Comparison of ENCODE assay signal across 9 mouse cellular contexts in the genomic region with DNA sequence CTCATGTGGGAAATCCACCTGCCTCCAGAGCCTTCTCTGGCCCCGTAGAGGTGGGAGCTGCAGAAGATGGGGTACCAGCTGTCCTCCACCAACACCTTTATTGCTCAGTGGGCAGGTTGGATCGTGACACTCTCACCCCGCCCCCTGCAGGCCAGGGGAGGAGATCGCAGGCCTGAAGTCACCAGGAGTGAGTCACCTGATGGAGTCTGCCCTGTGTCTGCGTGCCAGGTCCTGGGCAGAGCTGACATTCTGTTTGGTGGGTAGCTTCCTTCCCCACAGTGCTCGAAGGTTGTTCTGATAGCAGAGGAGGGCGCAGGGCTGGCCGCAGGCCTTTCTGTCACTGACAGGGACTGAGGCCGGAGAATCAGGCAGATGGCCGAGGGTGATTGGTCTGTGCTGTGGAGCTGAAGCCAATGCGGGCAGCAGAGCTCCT. TPM values are rescaled to one million over a fixed set of nuclear protein-coding genes. Genes with fewer than 3 reads are reported as not detected.
DNase-seq lines count a peak whose midpoint lies in the region; ATAC-seq and TF ChIP-seq lines count a peak whose summit lies in the region.
"Had no signal": no experiment of that assay in that cellular context is flagged by ENCODE, and none has a peak within 500 bp of the region (broad histone marks: within the 10 kb centered on the region; RNA-seq: fewer than 3 reads in every experiment).

No protein-coding gene starts in this region.

- no peaks in the 10 kb centered on the region for H3K36me3 ChIP-seq in hindbrain, postnatal 0 days (ENCODE audit: insufficient read depth, low read length)
- no peaks in the 10 kb centered on the region for H3K36me3 ChIP-seq in liver, adult 2 months (ENCODE audit: control insufficient read depth, insufficient read depth, low read length)
- H3K36me3 ChIP-seq in small intestine, adult 2 months (ENCODE audit: control insufficient read depth, insufficient read depth, low read length): no peaks in the 10 kb centered on the region
- H3K36me3 ChIP-seq: heart, embryonic 13.5 days had no signal

- no peak overlapping the region for H3K4me3 ChIP-seq in hindbrain, postnatal 0 days (ENCODE audit: low read length)
- H3K4me3 ChIP-seq in liver, adult 2 months (ENCODE audit: insufficient read depth, low read depth, low read length): no peak overlapping the region
- no peak overlapping the region for H3K4me3 ChIP-seq in small intestine, adult 2 months (ENCODE audit: low read depth, low read length)
- H3K4me3 ChIP-seq: heart, embryonic 13.5 days had no signal

- H3K9me3 ChIP-seq in hindbrain, postnatal 0 days (ENCODE audit: low read length): no peaks in the 10 kb centered on the region
- H3K9me3 ChIP-seq: heart, embryonic 13.5 days had no signal

- no peaks in the 10 kb centered on the region for H3K79me2 ChIP-seq in liver, adult 2 months (ENCODE audit: control insufficient read depth, insufficient read depth, low read length)

- no peak overlapping the region for H3K4me2 ChIP-seq in hindbrain, postnatal 0 days (ENCODE audit: low read depth, low read length)
- H3K4me2 ChIP-seq: heart, embryonic 13.5 days had no signal

- H3K9ac ChIP-seq in hindbrain, postnatal 0 days (replicated peaks; ENCODE audit: low read length): no peak overlapping the region
- no peak overlapping the region for H3K9ac ChIP-seq in liver, adult 2 months (ENCODE audit: low read depth, low read length)
- H3K9ac ChIP-seq: heart, embryonic 13.5 days had no signal

- no peak for TF ChIP-seq POLR2A in liver, adult 2 months (IDR thresholded peaks at IDR 0.05; ENCODE audit: extremely low read depth, insufficient read depth, low read length)
- peak; percentile 30; the same call in 1 of the 2 replicates for TF ChIP-seq POLR2A in small intestine, adult 2 months (IDR thresholded peaks at IDR 0.05; ENCODE audit: low read depth, low read length)

- TF ChIP-seq CTCF in hindbrain, postnatal 0 days (IDR thresholded peaks at IDR 0.05; ENCODE audit: low read depth): peak; percentile 78
- TF ChIP-seq CTCF in liver, adult 2 months (IDR thresholded peaks at IDR 0.05; ENCODE audit: low read depth, low read length): peak; percentile 86
- peak; percentile 71 for TF ChIP-seq CTCF in small intestine, adult 2 months (IDR thresholded peaks at IDR 0.05; ENCODE audit: extremely low read depth, insufficient read length, insufficient replicate concordance, low read depth, low read length)

- ATAC-seq in hindbrain, postnatal 0 days: peak; percentile 48
- no peak for ATAC-seq in megakaryocyte, adult 5-6 weeks (ENCODE audit: poor library complexity, severe bottlenecking)

- H3K27me3 ChIP-seq in hindbrain, postnatal 0 days (ENCODE audit: insufficient read depth, low read length): no peaks in the 10 kb centered on the region
- H3K27me3 ChIP-seq in liver, adult 2 months (ENCODE audit: control insufficient read depth, insufficient read depth, low read length): no peaks in the 10 kb centered on the region
- no peaks in the 10 kb centered on the region for H3K27me3 ChIP-seq in small intestine, adult 2 months (ENCODE audit: control insufficient read depth, insufficient read depth, low read length)

- peaks cover 15% of the 10 kb centered on the region for H3K4me1 ChIP-seq in hindbrain, postnatal 0 days (ENCODE audit: insufficient read depth, low read length)
- H3K4me1 ChIP-seq in liver, adult 2 months (ENCODE audit: control insufficient read depth, insufficient read depth, low read length): no peaks in the 10 kb centered on the region
- H3K4me1 ChIP-seq in small intestine, adult 2 months (ENCODE audit: control insufficient read depth, insufficient read depth, insufficient read length, low read length): no peaks in the 10 kb centered on the region; the same call in 1 of the 2 replicates
- H3K4me1 ChIP-seq: heart, embryonic 13.5 days had no signal

- WGBS in hindbrain, postnatal 0 days: 42% methylated on average over 11 of the region's 11 CpGs
- WGBS in liver, adult 2 months: 44% methylated on average over 11 of the region's 11 CpGs
- 43% methylated on average over 11 of the region's 11 CpGs for WGBS in small intestine, adult 2 months

- H3K27ac ChIP-seq in hindbrain, postnatal 0 days: peak overlapping the region; percentile 42; the same call in 1 of the 2 replicates
- H3K27ac ChIP-seq in liver, adult 2 months (replicated peaks; ENCODE audit: insufficient read depth, low read depth, low read length): no peak overlapping the region
- no peak overlapping the region for H3K27ac ChIP-seq in small intestine, adult 2 months (ENCODE audit: insufficient read depth, low read depth, low read length)
- H3K27ac ChIP-seq: heart, embryonic 13.5 days had no signal

- DNase-seq in ovary, postnatal 14 days (ENCODE audit: low spot score): peak; percentile 56
- DNase-seq in ovary, postnatal 10 days (ENCODE audit: low spot score): no peak
- peak; percentile 89 for DNase-seq in ZHBTc4 (ENCODE audit: low read depth, low spot score)
- peak; percentile 97 for DNase-seq in cerebellum, postnatal 36 days
- DNase-seq in hindbrain, postnatal 0 days (ENCODE audit: low spot score): peak; percentile 68
- peak; percentile 25 for DNase-seq in liver, adult 2 months (ENCODE audit: extremely low read depth, low read depth, low spot score)

RNA-seq across cellular contexts. Expression of a gene that starts 13.8 kb away (rescaled TPM):
- 42.6 and 47.2 TPM in 2 replicates for total RNA-seq in hindbrain, postnatal 0 days (2014; rRNA removed)
- 24.7 and 25.0 TPM in 2 replicates for polyA plus RNA-seq in hindbrain, postnatal 0 days (2015; fragmentation: Nextera tagmentation; extraction: Ambion mirVana)
- total RNA-seq in liver, adult 2 months (2014; rRNA removed): 1.5 and 2.2 TPM in 2 replicates
- polyA plus RNA-seq in liver, adult 2 months (2012; rRNA removed): 1.3 and 2.7 TPM in 2 replicates
- 1.8 and 2.7 TPM in 2 replicates for polyA plus RNA-seq in small intestine, adult 2 months (2012; rRNA removed)
- total RNA-seq in megakaryocyte, adult 5-6 weeks (2015): 0.11 and 0.18 TPM in 2 replicates
- 0.22 TPM in 1 of 2 replicates, not detected in the other for total RNA-seq in megakaryocyte, adult 5-6 weeks (2017)

Comparison
In these comparisons a context has a peak if more than half of its experiments do, and no peak if none do; other contexts are left out.
1. RNA of a gene that starts 13.8 kb away (total RNA-seq): 42.6 to 47.2 TPM in hindbrain, postnatal 0 days; 1.5 to 2.2 TPM in liver, adult 2 months and 0.11 to 0.22 TPM in megakaryocyte, adult 5-6 weeks; every median in the first group is over 10 times any median in the second.
2. Peak in every context shown above with its lines, with median percentiles within 50 percentile points of each other: CTCF ChIP-seq.